Mouse (Mus musculus) layer of hippocampus, postnatal 36 days (tissue): ENCODE measurements around the gene Caps2. TPM values are rescaled to one million over a fixed set of nuclear protein-coding genes. Genes with fewer than 3 reads are reported as not detected.
"Not testable (repeated sequence)": the region's sequence is repeated elsewhere in the genome, so short reads cannot be mapped to it uniquely, and the experiment has no call there.

Experiments used
- DNase-seq, 2 experiments: peaks; one replicate each; pipeline ENCODE4 v3.0.0; 2022
- total RNA-seq, 2 experiments: library from RNA; stranded (reverse); gene quantifications; 2 replicates each; pipeline ENCODE4 v1.2.3; 2021

Caps2 gene
- total RNA-seq: under 1 TPM in 1 of 2 experiments, not detected in 1; 0.43 TPM

DNA sequence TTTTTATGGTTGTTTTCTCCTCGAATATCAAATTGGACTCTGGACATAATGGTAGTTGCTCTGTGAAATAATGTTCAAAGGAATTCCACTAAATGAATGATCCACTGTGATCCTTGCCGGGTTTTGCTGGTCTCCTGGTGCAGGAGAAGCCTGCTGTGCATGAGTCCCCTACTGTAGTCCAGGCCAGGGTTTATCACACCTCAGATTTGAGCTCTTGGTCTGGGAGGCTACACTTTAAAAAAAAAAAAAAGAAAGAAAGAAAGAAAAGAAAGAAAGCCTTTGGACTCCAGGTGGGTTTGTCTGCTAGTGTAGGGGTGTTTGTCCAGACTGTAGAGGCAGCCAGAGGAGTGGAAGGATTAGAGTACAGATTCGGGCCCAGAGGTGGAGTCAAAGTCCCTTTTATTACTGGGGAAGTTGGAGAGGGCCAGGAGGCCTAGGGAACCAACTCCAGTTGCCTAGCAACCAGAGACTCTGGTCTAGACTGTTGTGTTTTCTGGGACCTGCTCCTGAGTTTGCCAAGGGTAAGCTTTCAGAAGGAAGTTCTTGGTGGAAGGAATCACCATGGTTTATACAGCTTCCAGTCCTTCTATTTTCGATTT lies at the start of gene Caps2:
Gene Caps2 (plus strand): TSS at position 454 of the 599 bp plus-strand sequence.
- DNase-seq: no peak

GRCm38 (mm10) chr10:112125090-112125489 lies 38.3 kb upstream of the Caps2 start:
- not testable (repeated sequence) for DNase-seq

DNA sequence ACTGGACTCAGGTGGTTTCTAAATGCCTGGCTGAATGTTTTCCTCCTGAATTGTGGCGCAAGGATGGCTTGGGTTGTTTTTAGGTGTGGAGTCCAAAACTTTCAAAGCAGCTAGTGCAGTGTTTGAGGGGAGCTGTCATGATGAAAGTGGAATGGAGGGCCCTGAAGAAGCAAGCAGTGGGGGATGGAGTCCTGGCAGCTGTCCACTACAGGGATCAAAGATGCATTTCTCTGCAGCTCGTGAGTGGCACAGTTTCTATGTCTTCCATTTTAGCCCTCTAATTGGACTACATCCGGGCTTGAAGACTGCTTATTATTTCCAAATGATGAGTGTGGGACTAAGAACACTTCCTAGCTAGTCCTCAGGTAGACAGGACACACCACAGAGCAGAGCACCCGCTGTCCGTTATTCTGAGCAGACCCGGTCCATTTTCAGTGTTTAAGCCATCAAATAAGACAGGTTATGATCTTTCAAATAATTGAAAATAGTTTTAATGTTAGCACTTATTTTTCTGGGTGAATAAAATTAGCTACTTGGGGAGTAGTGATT lies 35.7 kb upstream of the Caps2 start:
- not testable (repeated sequence) for DNase-seq

DNA sequence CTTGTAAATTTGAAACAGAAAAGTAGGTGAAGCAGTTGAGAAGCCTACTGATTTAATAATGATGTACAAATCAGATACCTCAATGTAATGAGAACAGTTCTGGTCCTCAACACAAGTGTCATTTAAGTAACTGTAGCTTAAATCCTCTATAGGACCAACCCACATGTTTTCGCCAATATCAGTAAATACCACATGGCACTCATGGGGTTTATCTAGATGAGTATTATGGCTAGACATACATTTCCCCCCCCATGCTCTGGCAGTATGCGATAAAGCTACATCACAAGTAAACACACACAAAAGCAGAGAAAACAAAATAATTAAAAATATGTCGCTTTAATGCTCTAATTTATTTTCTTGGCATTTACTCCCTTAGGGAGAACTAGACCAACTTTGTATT lies 31.2 kb upstream of the Caps2 start:
- DNase-seq: no peak

GRCm38 (mm10) chr10:112138050-112138870 lies 25.2 kb upstream of the Caps2 start:
- DNase-seq: peak; percentile 24 to 36

GRCm38 (mm10) chr10:112138871-112139430 lies 24.5 kb upstream of the Caps2 start:
- no peak for DNase-seq

DNA sequence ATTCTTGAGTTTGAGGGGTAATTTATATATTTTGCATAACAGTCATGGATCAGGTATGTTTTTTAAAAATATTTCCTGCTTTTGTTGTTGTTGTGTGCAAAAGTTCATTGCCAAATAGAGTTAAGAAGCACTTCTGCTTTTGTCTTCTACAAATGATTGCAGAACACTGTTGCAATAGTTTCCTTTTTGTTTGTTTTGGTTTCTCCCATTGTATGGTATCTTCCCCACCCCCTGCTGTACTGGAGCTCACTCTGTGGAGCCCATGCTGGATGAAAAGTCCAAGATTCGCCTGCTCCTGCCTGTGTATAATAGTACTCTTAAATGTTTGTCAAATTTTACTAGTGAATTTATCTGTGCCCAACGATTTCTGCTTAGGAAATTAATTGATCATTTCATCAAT lies 23.6 kb upstream of the Caps2 start:
- no peak for DNase-seq

DNA sequence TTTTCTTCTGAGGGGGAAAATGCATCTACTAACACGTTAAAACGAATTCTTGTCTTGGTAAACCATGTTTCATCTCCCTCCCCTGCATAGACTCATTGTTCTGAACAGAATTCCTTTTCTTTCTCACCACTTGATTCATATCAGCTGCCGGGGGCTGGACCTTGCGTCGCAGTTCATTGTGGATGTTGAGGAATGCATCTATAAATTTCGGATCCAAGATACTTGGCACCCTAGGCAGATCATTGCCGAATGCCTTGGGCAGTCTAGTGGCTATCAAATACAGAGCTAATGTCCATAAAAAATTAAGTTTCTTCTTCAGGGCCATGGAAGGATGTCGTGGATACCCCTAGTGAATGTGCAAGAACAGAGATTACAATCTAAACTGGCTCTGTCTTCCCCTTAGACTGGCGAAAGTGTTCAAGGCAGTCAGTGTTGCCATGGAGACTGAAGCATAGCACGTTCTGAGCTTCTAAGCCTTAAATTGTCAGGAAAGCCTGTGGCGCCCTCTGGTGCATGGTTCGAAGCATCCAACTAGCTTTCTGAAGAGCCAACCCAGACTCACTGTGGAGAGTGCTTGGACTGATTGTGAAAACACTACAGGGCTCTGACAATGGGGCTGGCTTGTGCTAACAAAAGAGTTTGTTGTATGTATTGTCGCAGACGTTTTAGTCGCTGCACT lies 3.4 kb upstream of the Caps2 start, which contains the start of gene Glipr1l3:
Gene Glipr1l3 (minus strand): TSS at position 446 of the 679 bp plus-strand sequence.
- DNase-seq: peak; percentile 83 to 85

GRCm38 (mm10) chr10:112177027-112177426 lies 13.6 kb downstream of the Caps2 start:
- DNase-seq: not testable (repeated sequence)

DNA sequence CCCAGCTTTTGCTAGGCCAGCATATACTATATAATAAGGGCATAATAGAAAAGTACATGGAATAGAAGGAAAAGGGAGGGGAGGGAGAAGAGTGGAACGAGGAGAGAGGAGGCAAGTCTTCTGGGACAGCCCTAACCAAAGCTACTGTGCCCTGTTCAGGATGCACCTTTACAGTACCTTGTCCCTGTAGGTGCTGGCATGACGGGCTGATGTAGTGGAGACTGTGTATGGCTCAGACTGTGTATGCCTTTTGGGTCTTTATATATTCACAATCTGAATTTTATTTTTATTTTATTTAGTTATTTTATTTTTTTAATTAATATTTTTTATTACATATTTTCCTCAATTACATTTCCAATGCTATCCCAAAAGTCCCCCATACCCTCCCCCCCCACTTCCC lies 30.5 kb downstream of the Caps2 start:
- not testable (repeated sequence) for DNase-seq

GRCm38 (mm10) chr10:112203463-112203862 lies 40.0 kb downstream of the Caps2 start:
- DNase-seq: peak; percentile 37 to 38

DNA sequence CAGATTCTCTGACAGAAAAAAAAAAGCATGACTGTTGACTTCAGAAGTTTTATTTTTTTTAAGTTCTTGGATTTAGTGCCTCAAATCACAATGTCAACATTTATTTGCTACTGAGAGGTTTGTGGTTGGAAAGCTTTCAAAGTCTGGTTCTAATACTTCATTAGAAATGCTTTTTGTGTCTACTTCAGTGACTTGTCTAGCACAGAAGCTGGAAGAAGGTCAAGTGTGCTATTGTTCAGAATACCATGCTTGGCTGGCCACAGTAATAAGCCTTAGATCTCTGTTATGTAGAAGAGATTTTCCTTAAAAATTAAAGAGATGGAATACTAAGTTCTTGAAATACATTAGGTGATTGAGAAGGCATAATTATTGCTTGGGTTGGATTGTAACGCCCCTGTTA lies 63.7 kb downstream of the Caps2 start:
- DNase-seq: no peak

GRCm38 (mm10) chr10:112229091-112229843 lies 65.8 kb downstream of the Caps2 start:
- not testable (repeated sequence) for DNase-seq

DNA sequence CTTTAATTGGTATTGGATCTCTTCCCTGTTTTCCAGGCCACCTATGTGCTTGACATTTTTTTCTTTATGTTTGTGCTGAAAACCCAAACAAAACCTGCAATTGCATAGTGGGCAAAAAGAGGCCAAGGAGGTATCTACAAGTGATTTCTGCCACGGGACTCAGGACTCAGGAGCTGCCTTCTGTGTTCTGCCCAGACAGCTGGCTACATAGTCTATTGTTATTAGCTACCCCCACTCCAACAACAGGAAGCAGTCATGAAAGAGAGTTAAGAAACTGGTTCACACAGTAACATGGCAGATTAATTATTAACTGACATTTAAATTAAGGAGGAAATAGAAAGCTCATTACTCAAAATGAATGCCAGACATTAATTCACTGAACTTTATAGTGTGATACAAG lies 69.3 kb downstream of the Caps2 start:
- DNase-seq: not testable (repeated sequence)

DNA sequence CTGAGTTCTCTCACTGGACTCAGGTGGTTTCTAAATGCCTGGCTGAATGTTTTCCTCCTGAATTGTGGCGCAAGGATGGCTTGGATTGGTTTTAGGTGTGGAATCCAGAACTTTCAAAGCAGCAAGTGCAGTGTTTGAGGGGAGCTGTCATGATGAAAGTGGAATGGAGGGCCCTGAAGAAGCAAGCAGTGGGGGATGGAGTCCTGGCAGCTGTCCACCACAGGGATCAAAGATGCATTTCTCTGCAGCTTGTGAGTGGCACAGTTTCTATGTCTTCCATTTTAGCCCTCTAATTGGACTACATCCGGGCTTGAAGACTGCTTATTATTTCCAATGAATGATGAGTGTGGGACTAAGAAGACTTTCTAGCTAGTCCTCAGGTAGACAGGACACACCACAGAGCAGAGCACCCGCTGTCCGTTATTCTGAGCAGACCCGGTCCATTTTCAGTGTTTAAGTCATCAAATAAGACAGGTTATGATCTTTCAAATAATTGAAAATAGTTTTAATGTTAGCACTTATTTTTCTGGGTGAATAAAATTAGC lies 72.0 kb downstream of the Caps2 start:
- DNase-seq: not testable (repeated sequence)

- no peak for DNase-seq
These were observed 84.9 kb downstream of the Caps2 start for GRCm38 (mm10) chr10:112248273-112248672.

GRCm38 (mm10) chr10:112263467-112263866 lies 100.0 kb downstream of the Caps2 start:
- peak; percentile 25 to 29 for DNase-seq
